Mouse (Mus musculus) CD8-positive naive resting alpha-beta T cell, adult 2 months (primary cell): ENCODE measurements around the gene Cpt1b.

Experiments used
- DNase-seq, 2 experiments: peaks; one replicate each; pipeline ENCODE4 v3.0.0; 2022; ENCODE audit warnings: low read depth in 2 of 2, low spot score in 2 of 2

Gene Cpt1b

GRCm38 (mm10) chr15:89384617-89385016, 41.0 kb downstream of the Cpt1b start, which contains the start of gene Klhdc7b:
Gene Klhdc7b, plus strand, starts transcription at chr15:89384917.
- no peak for DNase-seq

- no peak for DNase-seq
Measured at GRCm38 (mm10) chr15:89379429-89379828, 46.2 kb downstream of the Cpt1b start.

- DNase-seq, result no peak
Measured at GRCm38 (mm10) chr15:89378831-89379401, 46.7 kb downstream of the Cpt1b start, which contains the start of gene Odf3b. Gene Odf3b, minus strand, starts transcription at chr15:89379282.

- DNase-seq, result no peak
Measured at GRCm38 (mm10) chr15:89377938-89378828, 47.5 kb downstream of the Cpt1b start.

DNA sequence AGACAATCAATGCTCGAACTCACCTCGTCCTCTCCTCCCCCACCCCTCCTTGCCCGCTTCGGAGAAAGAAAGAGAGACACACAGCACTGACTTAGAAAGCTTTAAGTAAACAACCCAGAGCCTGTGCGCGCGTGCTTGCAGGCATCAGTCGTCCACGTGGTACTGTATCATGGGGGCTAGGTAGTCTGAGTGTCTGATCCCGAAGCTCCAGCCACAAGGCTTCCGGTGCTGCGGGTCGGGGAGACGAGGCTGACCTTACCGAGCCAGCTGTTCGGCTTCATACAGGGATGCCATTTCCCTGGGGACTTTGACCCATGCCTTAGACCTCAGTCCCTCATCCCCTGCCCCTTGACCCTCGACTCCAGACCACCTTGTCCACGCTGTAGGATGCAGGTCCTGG, 48.3 kb downstream of the Cpt1b start:
- DNase-seq, result no peak

GRCm38 (mm10) chr15:89376957-89377356, 48.7 kb downstream of the Cpt1b start, which contains the start of gene Tymp:
Gene Tymp, minus strand, starts transcription at chr15:89377039.
- DNase-seq, result no peak

GRCm38 (mm10) chr15:89376040-89376439, 49.6 kb downstream of the Cpt1b start:
- no peak for DNase-seq

GRCm38 (mm10) chr15:89374801-89375534, 50.7 kb downstream of the Cpt1b start:
- DNase-seq, result no peak

- DNase-seq, result no peak
Measured at GRCm38 (mm10) chr15:89374340-89374739, 51.3 kb downstream of the Cpt1b start.

DNA sequence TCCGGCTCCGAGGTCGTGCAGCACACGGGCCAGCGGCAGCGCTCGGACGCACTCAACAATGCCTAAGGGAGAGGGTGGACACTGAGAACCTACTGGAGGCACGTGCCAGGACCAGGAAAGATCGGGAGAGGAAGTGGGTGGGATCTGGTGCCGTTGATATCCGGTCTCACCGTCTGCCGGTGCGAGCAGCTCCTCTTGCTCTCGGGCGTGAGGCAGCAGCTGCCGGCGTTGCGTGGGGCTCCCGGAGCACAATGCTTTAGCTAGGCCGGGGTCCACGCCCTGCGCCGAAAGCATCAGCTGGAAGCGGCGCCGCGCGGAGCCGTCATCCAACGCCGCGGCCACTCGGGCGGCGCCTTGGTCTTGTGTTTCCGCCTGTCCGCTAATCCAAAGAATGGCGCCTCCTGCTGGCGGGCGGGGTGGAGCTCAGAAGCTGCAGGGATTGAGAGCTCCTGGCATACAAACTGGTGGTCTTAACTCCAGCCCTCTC, 51.9 kb downstream of the Cpt1b start, which contains the start of gene Sco2:
TSS of gene Sco2 (minus strand) at position 85 of the 487 bp plus-strand sequence.
- DNase-seq, result peak; percentile 87 to 91

DNA sequence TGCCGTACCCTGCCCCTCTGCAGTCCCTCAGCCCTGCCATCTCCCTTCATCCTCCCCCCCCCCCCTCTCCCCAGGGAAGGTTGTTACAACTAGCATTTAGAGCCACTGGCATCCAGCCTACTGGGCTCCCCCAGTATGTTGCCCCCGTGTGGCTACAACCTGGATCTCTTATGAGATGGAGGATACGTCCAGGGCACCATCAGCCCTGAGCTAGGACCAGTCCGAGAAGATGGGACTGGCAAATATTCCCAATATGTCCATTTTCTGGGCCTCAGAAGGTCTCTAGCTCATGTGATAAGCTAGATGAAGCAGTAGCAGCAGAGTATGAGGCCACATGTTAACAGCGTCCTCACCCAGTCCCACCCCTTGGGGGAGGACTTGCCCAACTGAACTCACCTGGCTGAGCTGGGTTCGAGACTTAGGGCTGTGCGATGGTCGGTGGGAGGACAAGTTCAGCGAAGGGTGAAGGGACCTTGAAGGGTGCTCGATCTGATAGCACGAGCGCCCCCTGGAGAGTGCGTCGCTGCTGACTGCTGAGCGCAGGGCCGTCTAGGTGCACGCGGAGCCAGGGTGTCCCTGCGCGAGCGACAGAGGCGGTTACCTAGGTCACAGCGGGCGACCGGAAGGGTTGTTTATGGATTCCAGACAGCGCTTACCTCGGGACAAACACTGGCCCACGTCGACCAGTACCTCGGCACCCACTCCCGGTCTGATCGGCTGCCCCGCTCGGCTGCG, 52.5 kb downstream of the Cpt1b start:
- DNase-seq, result peak; percentile 83 to 90

GRCm38 (mm10) chr15:89372536-89372935, 53.1 kb downstream of the Cpt1b start:
- no peak for DNase-seq

GRCm38 (mm10) chr15:89372068-89372467, 53.6 kb downstream of the Cpt1b start:
- no peak for DNase-seq
